9 mouse cellular contexts compared by ENCODE assay signal in genomic region chr1:43694851-43695545, GRCm38 (mm10). TPM values are rescaled to one million over a fixed set of nuclear protein-coding genes. Genes with fewer than 3 reads are reported as not detected.
DNase-seq lines count a peak whose midpoint lies in the region; ATAC-seq and TF ChIP-seq lines count a peak whose summit lies in the region.
"Had no signal": no experiment of that assay in that cellular context is flagged by ENCODE, and none has a peak within 500 bp of the region (broad histone marks: within the 10 kb centered on the region; RNA-seq: fewer than 3 reads in every experiment).

No protein-coding gene starts in this region.

- H3K4me3 ChIP-seq in midbrain, postnatal 0 days (ENCODE audit: low read depth, low read length), result no peak overlapping the region

- H3K27me3 ChIP-seq in midbrain, postnatal 0 days (ENCODE audit: insufficient read depth, low read length), result no peaks in the 10 kb centered on the region

- DNase-seq in adrenal gland, postnatal 10 days, result peak; percentile 88
- peak; percentile 86 to 87 for DNase-seq in cerebellum, postnatal 36 days
- peak; percentile 82 to 91 for DNase-seq in gastrocnemius, postnatal 4 days (ENCODE audit: low spot score in 2 of 2)
- DNase-seq in kidney, adult 11 months, result peak; percentile 84
- peak; percentile 57 to 84 for DNase-seq in left cerebral cortex, adult 9 months (ENCODE audit: low spot score in 2 of 2)
- DNase-seq in midbrain, postnatal 0 days (ENCODE audit: low spot score), result peak; percentile 96
- DNase-seq in urinary bladder, postnatal 14 days (ENCODE audit: low spot score), result peak; percentile 82
- no peak for DNase-seq in B cell, adult 2 months

- H3K4me2 ChIP-seq in midbrain, postnatal 0 days (ENCODE audit: low read depth, low read length, poor library complexity, severe bottlenecking), result no peak overlapping the region

- no peak overlapping the region for H3K9ac ChIP-seq in midbrain, postnatal 0 days (replicated peaks; ENCODE audit: low read length, poor library complexity, severe bottlenecking)

- H3K4me1 ChIP-seq in midbrain, postnatal 0 days (ENCODE audit: insufficient read depth, low read length), result peaks cover 3% of the 10 kb centered on the region; the same call in 1 of the 2 replicates

- TF ChIP-seq CTCF in midbrain, postnatal 0 days (IDR thresholded peaks at IDR 0.05), result no peak

- no peaks in the 10 kb centered on the region for H3K36me3 ChIP-seq in midbrain, postnatal 0 days (ENCODE audit: insufficient read depth, low read length)

- no peak overlapping the region for H3K27ac ChIP-seq in midbrain, postnatal 0 days (ENCODE audit: low read depth, low read length)

- H3K9me3 ChIP-seq in midbrain, postnatal 0 days (ENCODE audit: low read length), result no peaks in the 10 kb centered on the region

- peak; percentile 90 for ATAC-seq in midbrain, postnatal 0 days (ENCODE audit: low FRiP score)

- WGBS in midbrain, postnatal 0 days, result 41% methylated on average over 6 of the region's 6 CpGs

RNA-seq across cellular contexts. Expression of gene 1500015O10Rik, which starts 35.4 kb away (rescaled TPM):
- total RNA-seq in adrenal gland, postnatal 10 days (2021), result 10 to 100 TPM; 74.8 to 75.3 TPM
- 10 to 100 TPM; 23.4 to 34.8 TPM for total RNA-seq in gastrocnemius, postnatal 4 days (2021)
- total RNA-seq in midbrain, postnatal 0 days (2014; rRNA removed), result 7.7 and 21.9 TPM in 2 replicates
- 12.8 and 14.6 TPM in 2 replicates for polyA plus RNA-seq in midbrain, postnatal 0 days (2015; fragmentation: Nextera tagmentation; extraction: Ambion mirVana)
- polyA plus RNA-seq: small intestine, adult 2 months had no signal

Comparison
In these comparisons a context has a peak if more than half of its experiments do, and no peak if none do; other contexts are left out.
1. DNase-seq: peak in adrenal gland, postnatal 10 days (single experiment), cerebellum, postnatal 36 days (2 of 2), gastrocnemius, postnatal 4 days (2 of 2), kidney, adult 11 months (single experiment), left cerebral cortex, adult 9 months (2 of 2), midbrain, postnatal 0 days (single experiment) and urinary bladder, postnatal 14 days (single experiment); none in B cell, adult 2 months (0 of 2).